Mouse (Mus musculus) hindbrain, embryonic 11.5 days (tissue): ENCODE measurements at regions not wholly inside any gene's neighbourhood (a gene's known extent, or its start where the extent isn't known, plus 50 kb on each side); places are given as distances from the start of the nearest gene placed in this dataset.

Source experiments
- ATAC-seq: fragments of 200-750 bp; cut with Nextera tagmentation; 2 replicates; pipeline ENCODE4 v1.8.0; 2017; ENCODE audit warnings: mild to moderate bottlenecking, moderate TSS enrichment, moderate library complexity; ENCODE audit not compliant: low FRiP score
- DNase-seq: peaks from one replicate; pipeline ENCODE4 v3.0.0-alpha.2; 2015; ENCODE audit warnings: low spot score
- H3K27ac ChIP-seq: fragments of 300-500 bp; sonication (generic); 2 replicates; pipeline ENCODE4 v1.5.1; 2014; ENCODE audit warnings: mild to moderate bottlenecking, low read depth, low read length
- H3K27me3 ChIP-seq: fragments of 300-500 bp; sonication (generic); 2 replicates; pipeline ENCODE4 v1.6.1; 2014; ENCODE audit warnings: mild to moderate bottlenecking, low read length, moderate library complexity, mixed read lengths; ENCODE audit not compliant: control insufficient read depth, insufficient read depth
- H3K36me3 ChIP-seq: fragments of 300-500 bp; sonication (generic); 2 replicates; pipeline ENCODE4 v1.6.1; 2014; ENCODE audit warnings: mild to moderate bottlenecking, low read length, moderate library complexity, mixed read lengths; ENCODE audit not compliant: control insufficient read depth, insufficient read depth
- H3K4me1 ChIP-seq: fragments of 300-500 bp; sonication (generic); replicated peaks from 2 replicates; pipeline ENCODE4 v1.6.1; 2014; ENCODE audit warnings: low read length, mixed read lengths; ENCODE audit not compliant: control insufficient read depth, insufficient read depth
- H3K4me2 ChIP-seq: fragments of 300-500 bp; sonication (generic); replicated peaks from 2 replicates; pipeline ENCODE4 v1.6.1; 2014; ENCODE audit warnings: mild to moderate bottlenecking, low read depth, low read length
- H3K4me3 ChIP-seq: fragments of 300-500 bp; sonication (generic); 2 replicates; pipeline ENCODE4 v1.5.1; 2014; ENCODE audit warnings: low read depth, low read length
- H3K9ac ChIP-seq: fragments of 300-500 bp; sonication (generic); 2 replicates; pipeline ENCODE4 v1.6.1; 2014; ENCODE audit warnings: low read depth, low read length
- H3K9me3 ChIP-seq: fragments of 300-500 bp; sonication (generic); 2 replicates; pipeline ENCODE4 v1.6.1; 2016; ENCODE audit warnings: low read length; ENCODE audit not compliant: control insufficient read depth
- WGBS: fragments of 180-500 bp; shearing (Covaris S2); extraction: QIAGEN DNeasy Blood & Tissue Kit; methylation state at CpG from one replicate; pipeline ENCODE4 v1.1.7; 2014; 5-methylcytosine and 5-hydroxymethylcytosine counted together

DNA sequence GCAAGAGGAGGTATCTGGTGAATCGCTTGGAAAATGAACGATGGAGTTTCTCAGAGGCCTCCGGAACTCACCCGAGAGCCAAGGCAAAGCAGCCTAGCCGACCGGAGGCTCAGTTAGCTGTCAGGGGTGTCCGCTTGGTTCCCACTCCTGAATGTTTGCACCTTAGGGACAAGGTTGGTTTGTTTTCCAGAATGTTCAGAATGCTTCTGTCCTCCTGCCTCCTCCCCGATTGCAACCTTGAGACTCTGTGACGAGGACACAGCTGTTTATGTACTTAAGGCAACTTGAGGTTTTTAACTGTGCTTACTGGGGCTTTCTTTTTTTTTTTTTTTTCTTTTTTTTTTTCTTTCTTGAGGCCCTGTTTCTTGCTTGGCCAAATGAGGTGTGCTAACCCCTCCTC lies 281.1 kb upstream of the Tbx3 start:
- Histone ChIP-seq H3K4me3 (no peak overlapping the region), H3K36me3 (no peaks in the 10 kb centered on the region), H3K9ac (no peak overlapping the region), H3K27me3 (no peaks in the 10 kb centered on the region; the same call in 1 of the 2 replicates), H3K27ac (no peak overlapping the region), H3K9me3 (no peaks in the 10 kb centered on the region), H3K4me2 (no peak overlapping the region), H3K4me1 (no peaks in the 10 kb centered on the region)
- ATAC-seq, result no peak
- 83% methylated on average over 9 of the region's 9 CpGs for WGBS
- DNase-seq, result no peak

DNA sequence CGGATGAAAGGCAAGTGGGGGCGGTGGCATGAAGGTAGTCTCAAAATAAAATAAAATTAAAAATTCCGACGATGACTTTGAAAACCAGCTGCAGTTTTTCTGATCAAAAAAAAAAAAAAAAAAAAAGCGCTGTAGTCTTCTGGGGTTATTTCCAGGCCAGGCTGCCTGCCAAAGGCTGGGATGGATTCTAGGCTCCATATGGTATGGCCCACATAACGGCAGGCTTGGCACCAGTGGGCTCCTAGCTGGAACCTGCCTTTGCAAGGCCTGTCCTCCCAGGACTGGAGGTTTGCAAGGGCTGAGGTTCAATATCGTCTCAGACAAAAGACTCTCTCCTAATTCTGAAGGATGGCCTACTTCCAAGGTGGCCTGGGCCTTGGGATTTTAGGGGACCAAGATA lies 280.6 kb upstream of the Tbx3 start:
- no peak for ATAC-seq
- no peaks in the 10 kb centered on the region for H3K36me3 ChIP-seq
- H3K4me2 ChIP-seq, result no peak overlapping the region
- no peak for DNase-seq
- H3K4me3 ChIP-seq, result no peak overlapping the region
- H3K9me3 ChIP-seq, result no peaks in the 10 kb centered on the region
- 90% methylated on average over 7 of the region's 7 CpGs for WGBS
- no peak overlapping the region for H3K27ac ChIP-seq
- H3K27me3 ChIP-seq, result no peaks in the 10 kb centered on the region; the same call in 1 of the 2 replicates
- H3K9ac ChIP-seq, result no peak overlapping the region
- no peaks in the 10 kb centered on the region for H3K4me1 ChIP-seq

DNA sequence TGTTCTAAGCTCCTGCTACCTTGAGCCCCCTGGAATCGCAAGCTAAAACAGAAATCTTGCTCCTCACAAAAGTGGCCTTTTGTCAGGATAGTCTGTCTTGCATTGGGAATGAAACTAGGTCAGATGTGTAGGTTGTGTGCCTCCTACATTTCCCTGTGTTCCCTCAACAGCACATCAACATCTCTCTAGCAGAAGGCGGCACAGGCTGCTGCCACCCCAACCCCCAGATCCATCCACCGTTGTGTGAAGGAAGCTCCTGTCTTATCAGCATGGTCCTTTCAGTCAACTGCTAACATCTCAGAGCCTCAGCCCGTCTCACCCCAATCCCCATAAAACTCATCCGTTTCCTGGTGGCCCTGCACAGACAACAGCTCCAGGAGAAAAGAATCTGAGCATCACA lies 272.0 kb upstream of the Tbx3 start:
- WGBS, result 87% methylated on average over 5 of the region's 5 CpGs
- Histone ChIP-seq H3K4me2 (no peak overlapping the region), H3K36me3 (no peaks in the 10 kb centered on the region), H3K9ac (no peak overlapping the region), H3K27ac (no peak overlapping the region), H3K27me3 (no peaks in the 10 kb centered on the region), H3K4me3 (no peak overlapping the region), H3K9me3 (no peaks in the 10 kb centered on the region), H3K4me1 (no peaks in the 10 kb centered on the region)
- DNase-seq (no peak), ATAC-seq (no peak)

DNA sequence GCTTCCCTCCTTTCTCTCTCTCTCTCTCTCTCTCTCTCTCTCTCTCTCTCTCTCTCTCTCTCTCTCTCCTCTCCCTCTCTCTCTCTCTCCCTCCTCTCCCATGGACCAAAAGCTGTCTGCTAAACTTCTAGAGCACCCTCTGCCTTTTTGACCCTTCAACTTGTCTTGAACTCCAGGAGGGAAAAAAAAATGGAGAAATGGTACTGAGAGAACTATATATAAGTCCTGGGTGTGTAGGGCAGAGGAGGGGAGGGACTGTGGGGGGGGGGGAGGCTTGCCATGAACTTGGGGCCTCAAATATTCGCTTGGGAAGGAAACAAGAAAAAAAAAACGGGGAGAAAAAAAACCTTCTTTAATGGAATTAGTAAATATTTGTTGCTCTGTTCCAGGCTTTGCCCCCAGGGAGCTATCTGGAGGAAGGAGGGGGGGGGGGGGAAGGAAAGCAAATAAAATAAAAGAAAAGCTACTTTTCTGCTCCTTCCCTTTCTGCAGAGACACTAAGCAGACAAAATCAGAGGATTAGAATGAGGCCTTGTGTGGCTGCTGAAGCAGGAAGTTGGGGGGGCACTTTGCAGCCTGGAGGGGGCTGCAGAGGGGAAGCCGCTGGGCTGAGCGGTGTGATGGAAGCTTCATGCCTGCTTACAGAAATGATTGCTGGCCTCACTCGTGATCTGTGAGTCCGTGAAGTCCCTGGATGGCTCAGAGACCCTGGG lies 270.1 kb upstream of the Tbx3 start:
- DNase-seq (no peak), ATAC-seq (no peak)
- Histone ChIP-seq H3K27ac (no peak overlapping the region), H3K4me2 (no peak overlapping the region), H3K9me3 (no peaks in the 10 kb centered on the region), H3K4me1 (no peaks in the 10 kb centered on the region), H3K36me3 (no peaks in the 10 kb centered on the region), H3K27me3 (no peaks in the 10 kb centered on the region), H3K4me3 (no peak overlapping the region), H3K9ac (peak overlapping the region; percentile 38; the same call in 1 of the 2 replicates)
- 29% methylated on average over 6 of the region's 6 CpGs for WGBS

DNA sequence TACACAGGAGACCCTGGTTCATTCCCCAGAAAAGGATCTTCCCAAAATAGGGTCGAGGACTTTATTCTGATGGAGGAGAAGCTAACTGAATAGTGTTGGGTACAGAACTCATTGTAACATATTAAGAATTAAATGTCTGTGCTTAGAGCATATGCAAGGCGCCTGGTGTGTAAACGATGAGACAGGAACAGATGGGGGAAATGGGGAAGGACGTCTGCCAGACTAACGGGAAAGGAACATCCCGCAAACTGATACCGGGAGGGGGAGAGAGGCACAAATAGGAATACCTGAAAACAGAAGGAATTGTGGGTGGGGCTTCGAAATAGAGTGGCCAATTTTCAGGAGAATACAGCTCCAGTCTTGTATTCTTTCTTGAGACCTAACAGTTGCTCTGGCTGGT lies 268.6 kb upstream of the Tbx3 start:
- Histone ChIP-seq H3K4me1 (no peaks in the 10 kb centered on the region), H3K27me3 (no peaks in the 10 kb centered on the region), H3K4me3 (no peak overlapping the region), H3K9ac (no peak overlapping the region), H3K4me2 (no peak overlapping the region), H3K27ac (no peak overlapping the region), H3K9me3 (no peaks in the 10 kb centered on the region), H3K36me3 (no peaks in the 10 kb centered on the region)
- 85% methylated on average over 8 of the region's 8 CpGs for WGBS
- DNase-seq (no peak), ATAC-seq (no peak)

DNA sequence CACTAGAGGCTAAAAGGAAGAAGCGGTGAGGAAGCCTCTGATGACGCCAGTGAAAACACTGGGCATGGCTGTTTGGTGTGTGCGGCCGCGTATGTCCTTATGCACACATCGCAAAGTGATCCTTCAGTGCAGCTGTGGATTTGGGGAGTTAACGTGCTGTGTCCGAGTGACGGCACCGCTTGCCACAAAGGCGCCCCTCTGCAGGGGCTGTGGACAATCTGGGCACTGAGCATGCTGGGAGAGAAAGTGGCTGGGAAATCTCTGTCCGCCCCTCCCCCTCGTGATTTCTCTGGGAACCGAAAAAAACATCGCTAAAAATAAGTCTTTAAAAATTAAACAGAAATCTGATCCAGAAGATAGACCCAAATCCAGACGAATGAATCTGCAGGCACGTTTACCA lies 267.8 kb upstream of the Tbx3 start:
- no peak overlapping the region for H3K9ac ChIP-seq
- DNase-seq (no peak), ATAC-seq (no peak)
- no peaks in the 10 kb centered on the region for H3K9me3 ChIP-seq
- no peak overlapping the region for H3K27ac ChIP-seq
- H3K4me1 ChIP-seq, result no peaks in the 10 kb centered on the region
- no peak overlapping the region for H3K4me2 ChIP-seq
- H3K27me3 ChIP-seq, result no peaks in the 10 kb centered on the region
- 75% methylated on average over 17 of the region's 17 CpGs for WGBS
- no peak overlapping the region for H3K4me3 ChIP-seq
- H3K36me3 ChIP-seq, result no peaks in the 10 kb centered on the region

DNA sequence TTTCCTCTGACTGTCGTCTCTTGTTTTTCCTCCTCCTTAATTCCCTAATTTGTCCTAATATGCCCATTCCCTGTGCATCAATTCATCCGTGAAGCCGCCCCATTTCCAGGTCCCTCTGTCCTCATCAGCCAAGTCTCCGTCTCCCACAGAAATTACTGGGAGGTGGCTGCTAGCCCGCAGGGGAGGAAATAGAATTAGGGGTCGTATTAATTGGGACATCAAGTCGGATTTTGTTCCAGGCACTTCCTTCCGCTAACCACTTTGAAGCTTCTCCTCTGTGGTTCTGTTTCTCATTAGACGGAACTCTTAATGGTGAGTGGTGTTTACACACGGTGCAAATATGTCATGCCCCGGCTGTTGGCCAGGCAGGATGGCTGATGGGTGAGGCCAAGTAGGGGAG lies 259.5 kb upstream of the Tbx3 start:
- no peak for ATAC-seq
- 74% methylated on average over 11 of the region's 11 CpGs for whole genome bisulfite sequencing
- H3K4me1 ChIP-seq, result no peaks in the 10 kb centered on the region
- no peak overlapping the region for H3K9ac ChIP-seq
- H3K27ac ChIP-seq, result no peak overlapping the region
- DNase-seq, result no peak
- H3K9me3 ChIP-seq, result no peaks in the 10 kb centered on the region
- H3K4me3 ChIP-seq, result no peak overlapping the region
- H3K27me3 ChIP-seq, result no peaks in the 10 kb centered on the region
- H3K36me3 ChIP-seq, result no peaks in the 10 kb centered on the region
- H3K4me2 ChIP-seq, result no peak overlapping the region

DNA sequence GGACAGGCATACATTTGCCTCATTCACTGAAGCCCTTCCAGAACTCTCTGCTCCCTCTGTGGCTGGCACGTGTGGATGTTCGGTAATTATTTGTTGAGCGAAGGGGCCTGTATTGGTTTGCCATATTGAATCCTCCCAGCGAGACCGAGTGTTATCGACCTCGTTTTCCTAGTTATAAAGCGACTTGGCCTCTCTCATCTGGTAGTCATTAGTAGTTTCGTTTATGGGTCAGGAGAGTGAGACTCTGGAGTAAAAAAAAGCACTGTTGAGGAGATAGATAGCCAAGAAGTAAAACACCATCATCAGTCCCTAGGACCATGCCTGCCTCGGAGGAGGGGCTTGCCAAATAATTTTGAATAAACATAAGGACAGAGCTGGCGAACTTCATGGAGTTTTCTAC lies 254.6 kb upstream of the Tbx3 start:
- no peak overlapping the region for H3K27ac ChIP-seq
- no peaks in the 10 kb centered on the region for H3K9me3 ChIP-seq
- H3K4me2 ChIP-seq, result no peak overlapping the region
- H3K4me1 ChIP-seq, result no peaks in the 10 kb centered on the region
- WGBS, result 72% methylated on average over 11 of the region's 11 CpGs
- H3K36me3 ChIP-seq, result no peaks in the 10 kb centered on the region
- no peak overlapping the region for H3K9ac ChIP-seq
- DNase-seq (no peak), ATAC-seq (no peak)
- no peak overlapping the region for H3K4me3 ChIP-seq
- H3K27me3 ChIP-seq, result no peaks in the 10 kb centered on the region

DNA sequence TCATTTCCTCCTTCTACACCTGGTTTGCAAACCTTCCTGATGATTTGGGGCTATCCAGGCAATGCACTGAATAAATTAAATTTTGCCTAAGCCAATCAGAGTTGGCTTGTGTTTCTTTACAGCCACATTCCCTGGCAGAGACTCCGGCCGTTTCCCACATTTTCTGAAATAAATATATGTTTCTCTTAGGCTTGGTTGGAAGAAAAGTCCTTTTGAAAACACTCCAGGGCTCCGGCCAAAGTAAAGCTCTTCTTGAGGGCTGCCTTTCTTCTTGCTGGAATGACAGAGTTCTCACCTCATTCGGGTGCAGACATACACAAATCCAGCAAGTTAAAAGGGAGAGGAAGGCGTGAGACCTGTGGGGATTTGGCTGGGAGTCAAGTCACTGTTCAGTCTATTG lies 252.0 kb upstream of the Tbx3 start:
- Histone ChIP-seq H3K27ac (no peak overlapping the region), H3K27me3 (no peaks in the 10 kb centered on the region), H3K4me1 (no peaks in the 10 kb centered on the region), H3K36me3 (no peaks in the 10 kb centered on the region), H3K9ac (no peak overlapping the region), H3K4me2 (no peak overlapping the region), H3K9me3 (no peaks in the 10 kb centered on the region), H3K4me3 (no peak overlapping the region)
- no peak for ATAC-seq
- whole genome bisulfite sequencing, result 82% methylated on average over 5 of the region's 5 CpGs
- DNase-seq, result no peak
